Mouse (Mus musculus): ENCODE measurements at regions not wholly inside any gene's neighbourhood (a gene's known extent, or its start where the extent isn't known, plus 50 kb on each side); places are given as distances from the start of the nearest gene placed in this dataset.

GRCm38 (mm10) chr13:73116822-73117632 is 143.3 kb upstream of the Irx4 start:
- no peak overlapping the region for H3K4me3 ChIP-seq (ENCODE audit: low read depth, low read length)
- no peak overlapping the region for H3K4me2 ChIP-seq (ENCODE audit: low read depth, low read length)
- no peaks in the 10 kb centered on the region for H3K36me3 ChIP-seq (replicated peaks; ENCODE audit: control insufficient read depth, insufficient read depth, low read length)
- H3K27ac ChIP-seq (ENCODE audit: low read depth) = no peak overlapping the region
- TF ChIP-seq CTCF (IDR thresholded peaks at IDR 0.05; ENCODE audit: low read depth) (no peak), EP300 (IDR thresholded peaks at IDR 0.05; ENCODE audit: low read depth) (no peak)
- no peaks in the 10 kb centered on the region for H3K4me1 ChIP-seq (ENCODE audit: control insufficient read depth, insufficient read depth)
- H3K27me3 ChIP-seq (ENCODE audit: control insufficient read depth, insufficient read depth, low read length) = no peaks in the 10 kb centered on the region
- no peak overlapping the region for H3K9ac ChIP-seq (replicated peaks; ENCODE audit: low read depth, low read length)
- ATAC-seq (ENCODE audit: insufficient read depth, low read depth) (no peak), DNase-seq (ENCODE audit: low spot score) (no peak)
- WGBS = 81% methylated on average over 22 of the region's 22 CpGs
- no peaks in the 10 kb centered on the region for H3K9me3 ChIP-seq (replicated peaks; ENCODE audit: control insufficient read depth, low read length)

GRCm38 (mm10) chr13:73117633-73118076 is 142.6 kb upstream of the Irx4 start:
- DNase-seq (ENCODE audit: low spot score) (no peak), ATAC-seq (ENCODE audit: insufficient read depth, low read depth) (no peak)
- H3K9ac ChIP-seq (replicated peaks; ENCODE audit: low read depth, low read length) = no peak overlapping the region
- H3K4me3 ChIP-seq (ENCODE audit: low read depth, low read length) = no peak overlapping the region
- H3K4me1 ChIP-seq (ENCODE audit: control insufficient read depth, insufficient read depth) = no peaks in the 10 kb centered on the region
- H3K27ac ChIP-seq (ENCODE audit: low read depth) = no peak overlapping the region
- H3K27me3 ChIP-seq (ENCODE audit: control insufficient read depth, insufficient read depth, low read length) = no peaks in the 10 kb centered on the region
- H3K9me3 ChIP-seq (replicated peaks; ENCODE audit: control insufficient read depth, low read length) = no peaks in the 10 kb centered on the region
- WGBS = 91% methylated on average over 15 of the region's 15 CpGs
- no peaks in the 10 kb centered on the region for H3K36me3 ChIP-seq (replicated peaks; ENCODE audit: control insufficient read depth, insufficient read depth, low read length)
- TF ChIP-seq EP300 (IDR thresholded peaks at IDR 0.05; ENCODE audit: low read depth) = no peak
- no peak for TF ChIP-seq CTCF (IDR thresholded peaks at IDR 0.05; ENCODE audit: low read depth)
- no peak overlapping the region for H3K4me2 ChIP-seq (ENCODE audit: low read depth, low read length)

DNA sequence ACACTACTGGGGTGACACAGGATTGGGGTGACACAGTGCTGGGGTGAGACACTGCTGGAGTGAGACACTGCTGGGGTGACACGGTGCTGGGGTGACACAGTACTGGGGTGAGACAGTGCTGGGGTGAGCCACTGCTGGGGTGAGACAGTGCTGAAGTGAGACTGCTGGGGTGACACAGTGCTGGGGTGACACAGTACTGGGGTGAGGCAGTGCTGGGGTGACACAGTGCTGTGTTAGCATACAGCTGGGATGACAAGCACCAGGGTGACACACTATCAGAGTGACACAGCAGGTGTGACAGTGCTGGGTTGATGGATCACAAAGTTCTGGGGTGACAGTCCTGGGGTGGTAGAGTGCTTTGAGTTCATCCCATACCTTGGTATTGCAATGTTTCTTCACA is 137.3 kb upstream of the Irx4 start:
- Histone ChIP-seq H3K4me1 (ENCODE audit: control insufficient read depth, insufficient read depth) (no peaks in the 10 kb centered on the region), H3K4me2 (ENCODE audit: low read depth, low read length) (no peak overlapping the region), H3K36me3 (replicated peaks; ENCODE audit: control insufficient read depth, insufficient read depth, low read length) (no peaks in the 10 kb centered on the region), H3K4me3 (ENCODE audit: low read depth, low read length) (no peak overlapping the region), H3K27ac (ENCODE audit: low read depth) (no peak overlapping the region), H3K9me3 (replicated peaks; ENCODE audit: control insufficient read depth, low read length) (no peaks in the 10 kb centered on the region), H3K9ac (replicated peaks; ENCODE audit: low read depth, low read length) (no peak overlapping the region), H3K27me3 (ENCODE audit: control insufficient read depth, insufficient read depth, low read length) (no peaks in the 10 kb centered on the region)
- DNase-seq (ENCODE audit: low spot score) (no peak), ATAC-seq (ENCODE audit: insufficient read depth, low read depth) (no peak)
- TF ChIP-seq EP300 (IDR thresholded peaks at IDR 0.05; ENCODE audit: low read depth) = no peak
- no peak for TF ChIP-seq CTCF (IDR thresholded peaks at IDR 0.05; ENCODE audit: low read depth)
- WGBS = 96% methylated on average over 1 of the region's 1 CpGs

GRCm38 (mm10) chr13:73131270-73131669 is 129.0 kb upstream of the Irx4 start:
- no peak for DNase-seq (ENCODE audit: low spot score)
- Histone ChIP-seq H3K4me2 (ENCODE audit: low read depth, low read length) (no peak overlapping the region), H3K27me3 (ENCODE audit: control insufficient read depth, insufficient read depth, low read length) (no peaks in the 10 kb centered on the region), H3K9me3 (replicated peaks; ENCODE audit: control insufficient read depth, low read length) (no peaks in the 10 kb centered on the region), H3K27ac (ENCODE audit: low read depth) (no peak overlapping the region), H3K4me3 (ENCODE audit: low read depth, low read length) (no peak overlapping the region), H3K36me3 (replicated peaks; ENCODE audit: control insufficient read depth, insufficient read depth, low read length) (no peaks in the 10 kb centered on the region), H3K4me1 (ENCODE audit: control insufficient read depth, insufficient read depth) (no peaks in the 10 kb centered on the region), H3K9ac (replicated peaks; ENCODE audit: low read depth, low read length) (no peak overlapping the region)
- no peak for TF ChIP-seq CTCF (IDR thresholded peaks at IDR 0.05; ENCODE audit: low read depth)
- TF ChIP-seq EP300 (IDR thresholded peaks at IDR 0.05; ENCODE audit: low read depth) = no peak
- 72% methylated on average over 6 of the region's 6 CpGs for WGBS
- no peak for ATAC-seq (ENCODE audit: insufficient read depth, low read depth)

DNA sequence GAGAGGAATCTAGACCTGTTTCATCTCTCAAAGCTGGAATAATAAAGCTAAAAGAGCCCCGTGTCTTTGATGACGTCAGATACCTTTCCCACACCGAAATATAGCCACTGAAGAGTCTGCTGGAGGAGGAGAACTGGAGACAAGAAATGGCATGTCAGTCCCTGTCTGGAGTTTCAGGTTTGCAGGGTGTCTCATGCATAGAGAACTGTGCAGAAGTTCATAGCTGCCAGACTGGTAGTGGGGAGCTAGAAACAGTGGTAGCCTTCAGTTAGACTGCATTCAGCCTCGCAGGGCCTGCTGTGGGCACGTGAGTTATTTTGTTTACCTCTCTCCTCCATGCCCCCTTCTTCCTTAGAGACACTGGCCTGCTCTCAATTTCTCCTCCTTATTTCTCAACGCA is 127.5 kb upstream of the Irx4 start:
- Histone ChIP-seq H3K4me1 (ENCODE audit: control insufficient read depth, insufficient read depth) (no peaks in the 10 kb centered on the region), H3K9me3 (replicated peaks; ENCODE audit: control insufficient read depth, low read length) (no peaks in the 10 kb centered on the region), H3K27me3 (ENCODE audit: control insufficient read depth, insufficient read depth, low read length) (no peaks in the 10 kb centered on the region), H3K9ac (replicated peaks; ENCODE audit: low read depth, low read length) (no peak overlapping the region), H3K4me3 (ENCODE audit: low read depth, low read length) (no peak overlapping the region), H3K4me2 (ENCODE audit: low read depth, low read length) (no peak overlapping the region), H3K27ac (ENCODE audit: low read depth) (no peak overlapping the region), H3K36me3 (replicated peaks; ENCODE audit: control insufficient read depth, insufficient read depth, low read length) (no peaks in the 10 kb centered on the region)
- no peak for TF ChIP-seq CTCF (IDR thresholded peaks at IDR 0.05; ENCODE audit: low read depth)
- no peak for TF ChIP-seq EP300 (IDR thresholded peaks at IDR 0.05; ENCODE audit: low read depth)
- ATAC-seq (ENCODE audit: insufficient read depth, low read depth) (no peak), DNase-seq (ENCODE audit: low spot score) (no peak)
- WGBS = 66% methylated on average over 6 of the region's 6 CpGs

- H3K4me3 ChIP-seq (ENCODE audit: low read depth, low read length) = no peak overlapping the region
- no peaks in the 10 kb centered on the region for H3K4me1 ChIP-seq (ENCODE audit: control insufficient read depth, insufficient read depth)
- H3K9me3 ChIP-seq (replicated peaks; ENCODE audit: control insufficient read depth, low read length) = no peaks in the 10 kb centered on the region
- no peak overlapping the region for H3K27ac ChIP-seq (ENCODE audit: low read depth)
- H3K9ac ChIP-seq (replicated peaks; ENCODE audit: low read depth, low read length) = no peak overlapping the region
- DNase-seq (ENCODE audit: low spot score) (no peak), ATAC-seq (ENCODE audit: insufficient read depth, low read depth) (no peak)
- TF ChIP-seq CTCF (IDR thresholded peaks at IDR 0.05; ENCODE audit: low read depth) (no peak), EP300 (IDR thresholded peaks at IDR 0.05; ENCODE audit: low read depth) (no peak)
- H3K4me2 ChIP-seq (ENCODE audit: low read depth, low read length) = no peak overlapping the region
- H3K27me3 ChIP-seq (ENCODE audit: control insufficient read depth, insufficient read depth, low read length) = no peaks in the 10 kb centered on the region
- no peaks in the 10 kb centered on the region for H3K36me3 ChIP-seq (replicated peaks; ENCODE audit: control insufficient read depth, insufficient read depth, low read length)
These were observed 125.3 kb upstream of the Irx4 start for GRCm38 (mm10) chr13:73134929-73135328.
